Comparison of ENCODE assay signal across 9 mouse cellular contexts in genomic region chr15:5235527-5235926, GRCm38 (mm10). TPM values are rescaled to one million over a fixed set of nuclear protein-coding genes. Genes with fewer than 3 reads are reported as not detected.
DNase-seq lines count a peak whose midpoint lies in the region; ATAC-seq and TF ChIP-seq lines count a peak whose summit lies in the region.
"Had no signal": no experiment of that assay in that cellular context is flagged by ENCODE, and none has a peak within 500 bp of the region (broad histone marks: within the 10 kb centered on the region; RNA-seq: fewer than 3 reads in every experiment).

No protein-coding gene starts in this region.

- no peak overlapping the region for H3K27ac ChIP-seq in hindbrain, embryonic 13.5 days
- no peak overlapping the region for H3K27ac ChIP-seq in hindbrain, embryonic 11.5 days (ENCODE audit: low read depth, low read length)
- no peak overlapping the region for H3K27ac ChIP-seq in ES-Bruce4 (ENCODE audit: insufficient read depth, low read length)
- H3K27ac ChIP-seq in heart, embryonic 16.5 days (ENCODE audit: low read length), result no peak overlapping the region
- no peak overlapping the region for H3K27ac ChIP-seq in liver, embryonic 11.5 days (ENCODE audit: low read depth, low read length)
- H3K27ac ChIP-seq: kidney, postnatal 0 days had no signal

- no peak for TF ChIP-seq EP300 in ES-Bruce4 (IDR thresholded peaks at IDR 0.05; ENCODE audit: insufficient read depth, low read depth, low read length)

- H3K4me2 ChIP-seq in hindbrain, embryonic 13.5 days, result no peak overlapping the region
- H3K4me2 ChIP-seq in hindbrain, embryonic 11.5 days (replicated peaks; ENCODE audit: low read depth, low read length), result no peak overlapping the region
- H3K4me2 ChIP-seq in heart, embryonic 16.5 days (ENCODE audit: low read depth, low read length), result peak overlapping the region; percentile 34; the same call in 1 of the 2 replicates
- H3K4me2 ChIP-seq in liver, embryonic 11.5 days, result no peak overlapping the region

- 0 out of 2 replicates have a peak, but pooled peaks cover 3% of the 10 kb centered on the region for H3K4me1 ChIP-seq in hindbrain, embryonic 13.5 days (replicated peaks)
- no peaks in the 10 kb centered on the region for H3K4me1 ChIP-seq in hindbrain, embryonic 11.5 days (replicated peaks; ENCODE audit: control insufficient read depth, insufficient read depth, low read length)
- H3K4me1 ChIP-seq in ES-Bruce4 (ENCODE audit: control insufficient read depth, insufficient read depth, low read length), result no peaks in the 10 kb centered on the region
- H3K4me1 ChIP-seq in heart, embryonic 16.5 days (ENCODE audit: control insufficient read depth, insufficient read depth, low read length), result peaks cover 11% of the 10 kb centered on the region
- peaks cover 18% of the 10 kb centered on the region for H3K4me1 ChIP-seq in liver, embryonic 11.5 days (replicated peaks; ENCODE audit: control insufficient read depth, insufficient read depth, low read length)

- H3K4me3 ChIP-seq in hindbrain, embryonic 13.5 days, result no peak overlapping the region
- no peak overlapping the region for H3K4me3 ChIP-seq in hindbrain, embryonic 11.5 days (ENCODE audit: low read depth, low read length)
- H3K4me3 ChIP-seq in ES-Bruce4 (ENCODE audit: low read depth, low read length), result 0 out of 2 replicates have a peak overlapping the region, but pooled peaks have one; percentile 18
- no peak overlapping the region for H3K4me3 ChIP-seq in heart, embryonic 16.5 days (ENCODE audit: low read length)
- no peak overlapping the region for H3K4me3 ChIP-seq in liver, embryonic 11.5 days (ENCODE audit: low read depth, low read length)

- no peaks in the 10 kb centered on the region for H3K36me3 ChIP-seq in hindbrain, embryonic 13.5 days
- no peaks in the 10 kb centered on the region for H3K36me3 ChIP-seq in hindbrain, embryonic 11.5 days (ENCODE audit: control insufficient read depth, insufficient read depth, low read length)
- H3K36me3 ChIP-seq in ES-Bruce4 (ENCODE audit: control insufficient read depth, insufficient read depth, low read length, poor library complexity, severe bottlenecking), result no peaks in the 10 kb centered on the region
- no peaks in the 10 kb centered on the region for H3K36me3 ChIP-seq in heart, embryonic 16.5 days (ENCODE audit: control insufficient read depth, insufficient read depth)
- H3K36me3 ChIP-seq in liver, embryonic 11.5 days (ENCODE audit: control insufficient read depth, insufficient read depth, low read length), result no peaks in the 10 kb centered on the region

- no peak for TF ChIP-seq POLR2A in ES-Bruce4 (IDR thresholded peaks at IDR 0.05; ENCODE audit: insufficient read depth, low read length)

- H3K27me3 ChIP-seq in hindbrain, embryonic 13.5 days, result peaks cover 15% of the 10 kb centered on the region
- no peaks in the 10 kb centered on the region for H3K27me3 ChIP-seq in hindbrain, embryonic 11.5 days (ENCODE audit: control insufficient read depth, insufficient read depth, low read length)
- H3K27me3 ChIP-seq in ES-Bruce4 (ENCODE audit: control insufficient read depth, insufficient read depth, low read length, poor library complexity, severe bottlenecking), result no peaks in the 10 kb centered on the region
- H3K27me3 ChIP-seq in heart, embryonic 16.5 days (ENCODE audit: control insufficient read depth, insufficient read depth, low read length), result no peaks in the 10 kb centered on the region
- H3K27me3 ChIP-seq in liver, embryonic 11.5 days (replicated peaks; ENCODE audit: control insufficient read depth, insufficient read depth, low read length), result no peaks in the 10 kb centered on the region

- no peak for TF ChIP-seq CTCF in ES-Bruce4 (IDR thresholded peaks at IDR 0.05; ENCODE audit: low read depth, low read length)

- no peak for DNase-seq in hindbrain, embryonic 11.5 days (ENCODE audit: low spot score)
- DNase-seq in adrenal gland, postnatal 36 days, result peak; percentile 50 to 64
- DNase-seq in liver, embryonic 11.5 days (ENCODE audit: low spot score), result no peak
- peak; percentile 56 for DNase-seq in testis, postnatal 14 days (ENCODE audit: low spot score)
- no peak for DNase-seq in spleen, postnatal 4 days (ENCODE audit: low spot score in 2 of 2)

- WGBS in hindbrain, embryonic 13.5 days, result 51% methylated on average over 8 of the region's 8 CpGs
- WGBS in hindbrain, embryonic 11.5 days, result 53% methylated on average over 8 of the region's 8 CpGs
- 32% methylated on average over 8 of the region's 8 CpGs for WGBS in heart, embryonic 16.5 days
- 33% methylated on average over 8 of the region's 8 CpGs for WGBS in liver, embryonic 11.5 days

- no peaks in the 10 kb centered on the region for H3K9me3 ChIP-seq in hindbrain, embryonic 13.5 days
- no peaks in the 10 kb centered on the region for H3K9me3 ChIP-seq in hindbrain, embryonic 11.5 days (ENCODE audit: control insufficient read depth, low read length)
- no peaks in the 10 kb centered on the region for H3K9me3 ChIP-seq in ES-Bruce4 (replicated peaks; ENCODE audit: control insufficient read depth, insufficient read depth, low read length, poor library complexity, severe bottlenecking)
- H3K9me3 ChIP-seq in heart, embryonic 16.5 days (replicated peaks; ENCODE audit: control insufficient read depth, low read length), result no peaks in the 10 kb centered on the region
- H3K9me3 ChIP-seq in liver, embryonic 11.5 days (ENCODE audit: control insufficient read depth, low read length), result no peaks in the 10 kb centered on the region

- no peak for ATAC-seq in hindbrain, embryonic 13.5 days (ENCODE audit: low FRiP score)
- ATAC-seq in hindbrain, embryonic 11.5 days (ENCODE audit: low FRiP score), result no peak
- no peak; the same call in 1 of the 2 replicates for ATAC-seq in heart, embryonic 16.5 days (replicated peaks; ENCODE audit: extremely low read depth, insufficient read depth, low FRiP score)
- 0 out of 2 replicates have a peak, but pooled peaks have one; percentile 22 for ATAC-seq in liver, embryonic 11.5 days (replicated peaks; ENCODE audit: low FRiP score)

- H3K9ac ChIP-seq in hindbrain, embryonic 13.5 days, result peak overlapping the region; percentile 10; the same call in 1 of the 2 replicates
- H3K9ac ChIP-seq in hindbrain, embryonic 11.5 days (ENCODE audit: low read depth, low read length), result no peak overlapping the region
- H3K9ac ChIP-seq in ES-Bruce4 (ENCODE audit: low read depth, poor library complexity, severe bottlenecking), result no peak overlapping the region
- no peak overlapping the region for H3K9ac ChIP-seq in heart, embryonic 16.5 days (ENCODE audit: low read length)
- no peak overlapping the region for H3K9ac ChIP-seq in liver, embryonic 11.5 days (ENCODE audit: low read depth, low read length)

RNA-seq across cellular contexts. Expression of gene Ptger4, which starts 8.5 kb away (rescaled TPM):
- polyA plus RNA-seq in hindbrain, embryonic 13.5 days (2015; fragmentation: Nextera tagmentation; extraction: Ambion mirVana), result 2.8 and 3.5 TPM in 2 replicates
- 0.97 and 1.0 TPM in 2 replicates for polyA plus RNA-seq in hindbrain, embryonic 11.5 days (2014; fragmentation: Nextera tagmentation; extraction: Ambion mirVana)
- polyA plus RNA-seq in ES-Bruce4 (2011; ENCODE audit: insufficient read depth, insufficient read length, low read depth, missing spikeins), result 0.53 and 1.3 TPM in 2 replicates
- total RNA-seq in adrenal gland, postnatal 36 days (2021), result 1 to 10 TPM; 1.0 to 1.2 TPM
- polyA plus RNA-seq in heart, embryonic 16.5 days (2015; fragmentation: Nextera tagmentation; extraction: Ambion mirVana), result 5.2 and 6.7 TPM in 2 replicates
- polyA plus RNA-seq in liver, embryonic 11.5 days (2014; fragmentation: Nextera tagmentation; extraction: Ambion mirVana), result 5.1 and 5.8 TPM in 2 replicates

RNA-seq across cellular contexts. Expression of gene Ttc33, which starts 50.2 kb away (rescaled TPM):
- 55.7 and 59.8 TPM in 2 replicates for polyA plus RNA-seq in hindbrain, embryonic 13.5 days (2015; fragmentation: Nextera tagmentation; extraction: Ambion mirVana)
- 50.6 and 52.1 TPM in 2 replicates for polyA plus RNA-seq in hindbrain, embryonic 11.5 days (2014; fragmentation: Nextera tagmentation; extraction: Ambion mirVana)
- polyA plus RNA-seq in ES-Bruce4 (2011; ENCODE audit: insufficient read depth, insufficient read length, low read depth, missing spikeins), result 22.8 and 29.6 TPM in 2 replicates
- 10 to 100 TPM; 53.0 to 67.1 TPM for total RNA-seq in adrenal gland, postnatal 36 days (2021)
- 33.3 and 36.3 TPM in 2 replicates for polyA plus RNA-seq in heart, embryonic 16.5 days (2015; fragmentation: Nextera tagmentation; extraction: Ambion mirVana)
- polyA plus RNA-seq in liver, embryonic 11.5 days (2014; fragmentation: Nextera tagmentation; extraction: Ambion mirVana), result 29.2 and 32.3 TPM in 2 replicates

Comparison
In these comparisons a context has a peak if more than half of its experiments do, and no peak if none do; other contexts are left out.
1. DNase-seq: peak in adrenal gland, postnatal 36 days (2 of 2) and testis, postnatal 14 days (single experiment); none in hindbrain, embryonic 11.5 days (single experiment), liver, embryonic 11.5 days (single experiment) and spleen, postnatal 4 days (0 of 2).